Mouse (Mus musculus) C2C12 (cell line): ENCODE measurements at regions not wholly inside any gene's neighbourhood (a gene's known extent, or its start where the extent isn't known, plus 50 kb on each side); places are given as distances from the start of the nearest gene placed in this dataset.

Experiments
- CTCF ChIP-seq: IDR thresholded peaks from one replicate; pipeline ENCODE4 v1.5.1; 2011; ENCODE audit not compliant: control insufficient read depth, insufficient read depth, insufficient read length
- MAX ChIP-seq: IDR thresholded peaks from one replicate; pipeline ENCODE4 v1.6.1; 2011; ENCODE audit warnings: mild to moderate bottlenecking, control low read depth

DNA sequence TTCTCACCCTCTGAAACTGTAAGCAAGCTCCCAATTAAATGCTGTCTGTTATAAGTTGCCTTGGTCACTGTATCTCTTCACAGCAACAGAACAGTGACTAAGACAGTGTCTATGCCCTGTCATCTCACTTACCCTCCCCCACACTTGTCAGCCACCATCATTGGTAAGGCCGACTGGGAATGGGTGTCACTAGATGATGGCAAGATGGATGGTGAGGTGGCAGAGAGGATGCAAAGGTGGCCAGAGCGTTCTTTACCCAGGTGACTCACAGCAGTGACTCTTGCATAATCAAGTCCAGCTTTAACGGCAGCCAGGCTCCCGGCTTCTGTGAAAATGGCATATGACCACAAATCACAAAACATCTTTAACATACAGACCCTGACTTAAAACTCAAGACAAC is 91.9 kb downstream of the Nufip1 start:
- TF ChIP-seq CTCF (no peak), MAX (no peak)
